Mouse (Mus musculus) CH12.LX (cell line): Measurements from ENCODE around the gene Kcnb1.
A peak's percentile ranks its signal among the peaks of the same experiment; 100 is the strongest.

Experiments used
- BHLHE40 ChIP-seq: IDR thresholded peaks from 2 replicates; pipeline ENCODE4 v1.6.1; 2011; ENCODE audit warnings: mild to moderate bottlenecking, low read depth, low read length, improper control_type of control experiment
- CHD2 ChIP-seq: IDR thresholded peaks from 2 replicates; pipeline ENCODE4 v1.6.1; 2011; ENCODE audit warnings: low read length, improper control_type of control experiment
- CTCF ChIP-seq, 2 experiments: IDR thresholded peaks in 1 of 2; conservative IDR thresholded peaks in 1 of 2; 2 replicates each; pipeline ENCODE4 v1.5.1; 2011 to 2012; ENCODE audit warnings: low read depth in 2 of 2, low read length in 2 of 2, improper control_type of control experiment in 1 of 2, inconsistent platforms in 1 of 2, mild to moderate bottlenecking in 1 of 2, moderate library complexity in 1 of 2
- EP300 ChIP-seq: IDR thresholded peaks from 2 replicates; pipeline ENCODE4 v1.6.1; 2011; ENCODE audit warnings: low read length, improper control_type of control experiment
- GABPA ChIP-seq: IDR thresholded peaks from 2 replicates; pipeline ENCODE4 v1.6.1; 2012; ENCODE audit warnings: low read depth, low read length, improper control_type of control experiment, inconsistent platforms; ENCODE audit not compliant: insufficient replicate concordance
- MAZ ChIP-seq: IDR thresholded peaks from 2 replicates; pipeline ENCODE4 v1.6.1; 2012; ENCODE audit warnings: low read depth, mild to moderate bottlenecking, inconsistent platforms, low read length, improper control_type of control experiment, moderate library complexity
- MXI1 ChIP-seq: IDR thresholded peaks from 2 replicates; pipeline ENCODE4 v1.6.1; 2011; ENCODE audit warnings: mild to moderate bottlenecking, low read depth, low read length, improper control_type of control experiment
- NELFE ChIP-seq: IDR thresholded peaks from 2 replicates; pipeline ENCODE4 v1.6.1; 2011; ENCODE audit warnings: low read depth, low read length, improper control_type of control experiment
- NRF1 ChIP-seq: IDR thresholded peaks from 2 replicates; pipeline ENCODE4 v1.6.1; 2014; ENCODE audit warnings: low read depth, mild to moderate bottlenecking, inconsistent platforms, low read length, improper control_type of control experiment, moderate library complexity
- POLR2A ChIP-seq: IDR thresholded peaks from 2 replicates; pipeline ENCODE4 v1.6.1; 2011; ENCODE audit warnings: low read depth, mild to moderate bottlenecking, improper control_type of control experiment, low read length
- UBTF ChIP-seq: IDR thresholded peaks from 2 replicates; pipeline ENCODE4 v1.6.1; 2012; ENCODE audit warnings: low read depth, mild to moderate bottlenecking, inconsistent platforms, low read length, improper control_type of control experiment, moderate library complexity
- USF1 ChIP-seq: IDR thresholded peaks from 2 replicates; pipeline ENCODE4 v1.6.1; 2014; ENCODE audit warnings: low read depth, mild to moderate bottlenecking, inconsistent platforms, low read length, improper control_type of control experiment
- ZNF384 ChIP-seq: IDR thresholded peaks from 2 replicates; pipeline ENCODE4 v1.6.1; 2012; ENCODE audit warnings: low read depth, low read length, improper control_type of control experiment, inconsistent platforms

DNA sequence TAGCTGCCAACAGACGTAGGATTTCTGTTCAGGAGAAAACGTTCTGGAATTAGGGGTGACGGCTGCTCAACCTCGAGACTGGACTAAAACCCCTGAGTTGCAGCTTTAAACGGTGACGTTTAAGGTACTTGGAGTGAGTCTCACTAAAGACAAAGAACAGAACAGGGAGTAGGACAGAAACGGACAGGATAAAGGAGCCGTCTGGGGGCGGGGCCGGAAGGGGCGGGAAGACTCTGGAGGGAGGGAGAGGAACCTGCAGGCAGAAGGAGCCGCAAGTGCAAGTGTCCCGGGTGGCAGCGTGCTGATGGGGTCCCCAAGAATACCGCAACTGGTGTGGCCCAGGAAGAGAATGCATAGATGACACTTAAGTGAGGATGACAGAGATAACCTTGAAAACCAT is 40.6 kb upstream of the Kcnb1 start:
- no peak for TF ChIP-seq CTCF (conservative IDR thresholded peaks at IDR 0.05 in 1 of 2, IDR thresholded peaks at IDR 0.05 in 1 of 2; ENCODE audit: low read depth in 2 of 2, low read length in 2 of 2)
- TF ChIP-seq POLR2A = peak; percentile 41; the same call in 1 of the 2 replicates
- no peak for TF ChIP-seq BHLHE40
- TF ChIP-seq CHD2 = no peak
- TF ChIP-seq ZNF384 = no peak
- TF ChIP-seq GABPA = no peak
- TF ChIP-seq NELFE = no peak
- TF ChIP-seq NRF1 = no peak
- TF ChIP-seq EP300 = no peak
- no peak for TF ChIP-seq MXI1
- no peak for TF ChIP-seq MAZ
- no peak for TF ChIP-seq UBTF
- TF ChIP-seq USF1 = no peak
